Mouse (Mus musculus) WW6 (cell line): ENCODE data around the gene Gm28043.

ENCODE experiments used
- DNase-seq: peaks from one replicate; pipeline ENCODE4 v3.0.0-alpha.2; 2013; ENCODE audit warnings: low read depth, low spot score

The Gm28043 gene

DNA sequence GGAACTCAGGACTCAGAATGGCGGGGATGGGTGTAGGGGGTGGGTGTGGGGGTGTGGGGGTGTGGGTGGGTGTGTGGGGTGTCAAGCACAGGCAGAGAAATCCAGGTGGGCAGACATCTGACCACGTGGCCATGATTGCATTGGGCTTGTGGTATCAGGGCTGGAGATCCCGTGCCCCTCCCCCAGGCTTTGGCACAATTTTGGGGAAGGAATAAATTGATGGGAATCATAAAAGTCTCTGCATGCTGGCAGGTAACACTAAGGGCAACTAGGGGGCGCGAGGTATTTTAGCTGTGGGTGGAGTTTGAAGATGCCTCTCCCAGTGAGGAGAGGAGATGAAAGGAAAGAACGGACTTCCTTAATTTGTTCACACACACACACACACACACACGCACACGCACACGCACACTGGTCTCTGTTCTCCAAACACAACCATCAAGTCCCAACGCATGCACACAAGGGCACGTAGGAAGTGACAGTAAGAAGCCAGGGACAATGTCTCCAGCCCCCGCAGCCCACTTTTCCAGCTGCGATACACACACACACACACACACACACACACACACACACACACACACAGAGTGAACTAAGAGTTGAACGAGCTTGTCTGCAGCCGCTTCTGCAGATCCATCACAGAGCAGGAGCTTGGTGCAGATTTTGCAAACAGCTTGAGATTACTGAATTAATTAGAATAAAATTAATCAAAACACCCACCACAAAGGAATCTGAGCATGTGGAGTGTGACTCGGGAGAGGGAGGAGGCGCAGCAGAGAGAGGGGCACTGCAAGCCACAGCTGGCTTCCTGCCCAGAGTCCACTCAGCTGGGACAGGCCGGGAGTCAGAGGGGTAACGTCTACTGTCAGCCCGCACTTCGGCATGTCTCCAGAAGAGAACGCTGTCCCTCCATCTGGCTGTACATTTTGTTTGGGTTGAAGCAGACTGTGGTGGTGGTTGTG lies 123.5 kb downstream of the Gm28043 start:
- DNase-seq, result no peak

GRCm38 (mm10) chr17:29747466-29747865 lies 132.8 kb downstream of the Gm28043 start:
- no peak for DNase-seq
